Mouse (Mus musculus) MEL (cell line): ENCODE data around the gene E330021D16Rik. TPM values are rescaled to one million over a fixed set of nuclear protein-coding genes. Genes with fewer than 3 reads are reported as not detected.

ENCODE experiments used
- DNase-seq: peaks from one replicate; pipeline ENCODE4 v3.0.0; 2011; ENCODE audit warnings: low read depth, low spot score
- H3K27ac ChIP-seq: 2 replicates; pipeline ENCODE4 v1.5.1; 2012; ENCODE audit warnings: low read depth, mild to moderate bottlenecking, control low read depth, low read length, moderate library complexity; ENCODE audit not compliant: control insufficient read depth
- H3K27me3 ChIP-seq, 2 experiments: fragments of 150-350 bp in 1 of 2; sonication (generic) in 1 of 2; 2 replicates each; pipeline ENCODE4 v1.6.1; 2012; ENCODE audit warnings: low read length in 2 of 2, mild to moderate bottlenecking in 2 of 2, improper control_type of control experiment in 1 of 2, moderate library complexity in 1 of 2; ENCODE audit not compliant: insufficient read depth in 2 of 2, control insufficient read depth in 1 of 2
- H3K36me3 ChIP-seq, 2 experiments: 2 replicates each; pipeline ENCODE4 v1.6.1; 2012 to 2014; ENCODE audit warnings: low read length in 2 of 2, improper control_type of control experiment in 1 of 2, inconsistent platforms in 1 of 2, mild to moderate bottlenecking in 1 of 2; ENCODE audit not compliant: insufficient read depth in 2 of 2, control insufficient read depth in 1 of 2
- H3K4me1 ChIP-seq, 2 experiments: fragments of 150-350 bp in 1 of 2; sonication (generic) in 1 of 2; 2 replicates each; pipeline ENCODE4 v1.6.1; 2012; ENCODE audit warnings: low read length in 2 of 2, improper control_type of control experiment in 1 of 2, mild to moderate bottlenecking in 1 of 2; ENCODE audit not compliant: insufficient read depth in 2 of 2, control insufficient read depth in 1 of 2
- H3K4me3 ChIP-seq, 2 experiments: fragments of 150-350 bp in 1 of 2; sonication (generic) in 1 of 2; 2 replicates each; pipeline ENCODE4 v1.5.1; 2012; ENCODE audit warnings: low read depth in 2 of 2, low read length in 2 of 2, mild to moderate bottlenecking in 2 of 2, moderate library complexity in 2 of 2, control low read depth in 1 of 2, improper control_type of control experiment in 1 of 2; ENCODE audit not compliant: control insufficient read depth in 1 of 2, insufficient read depth in 1 of 2
- H3K79me2 ChIP-seq: 2 replicates; pipeline ENCODE4 v1.6.1; 2012; ENCODE audit warnings: mild to moderate bottlenecking, low read length, moderate library complexity; ENCODE audit not compliant: control insufficient read depth, poor library complexity, insufficient read depth
- H3K9ac ChIP-seq: 2 replicates; pipeline ENCODE4 v1.6.1; 2012; ENCODE audit warnings: low read depth, mild to moderate bottlenecking, control low read depth, low read length, moderate library complexity; ENCODE audit not compliant: control insufficient read depth, poor library complexity, severe bottlenecking
- H3K9me3 ChIP-seq: fragments of 150-350 bp; sonication (generic); replicated peaks from 2 replicates; pipeline ENCODE4 v1.6.1; 2012; ENCODE audit warnings: mild to moderate bottlenecking, low read length, improper control_type of control experiment, moderate library complexity; ENCODE audit not compliant: insufficient read depth
- CHD1 ChIP-seq: IDR thresholded peaks from 2 replicates; pipeline ENCODE4 v1.6.1; 2012; ENCODE audit warnings: low read depth, mild to moderate bottlenecking, inconsistent platforms, low read length, improper control_type of control experiment
- CHD2 ChIP-seq: IDR thresholded peaks from 2 replicates; pipeline ENCODE4 v1.6.1; 2011; ENCODE audit warnings: low read length, improper control_type of control experiment
- CTCF ChIP-seq, 3 experiments: IDR thresholded peaks in 2 of 3; conservative IDR thresholded peaks in 1 of 3; 2 replicates each; pipeline ENCODE4 v1.5.1; 2011 to 2012; ENCODE audit warnings: low read length in 3 of 3, low read depth in 2 of 3, mild to moderate bottlenecking in 2 of 3, improper control_type of control experiment in 1 of 3, inconsistent platforms in 1 of 3, mixed read lengths in 1 of 3, moderate library complexity in 1 of 3; ENCODE audit not compliant: control insufficient read depth in 1 of 3, insufficient read depth in 1 of 3, poor library complexity in 1 of 3, severe bottlenecking in 1 of 3
- E2F4 ChIP-seq: IDR thresholded peaks from 2 replicates; pipeline ENCODE4 v1.6.1; 2011; ENCODE audit warnings: low read depth, low read length, improper control_type of control experiment, borderline replicate concordance
- GABPA ChIP-seq: IDR thresholded peaks from 2 replicates; pipeline ENCODE4 v1.6.1; 2012; ENCODE audit warnings: low read depth, mild to moderate bottlenecking, inconsistent platforms, low read length, improper control_type of control experiment, moderate library complexity
- GATA1 ChIP-seq: IDR thresholded peaks from 2 replicates; pipeline ENCODE4 v1.6.1; 2011; ENCODE audit warnings: low read depth, low read length, improper control_type of control experiment
- JUND ChIP-seq: IDR thresholded peaks from 2 replicates; pipeline ENCODE4 v1.6.1; 2011; ENCODE audit warnings: low read depth, mild to moderate bottlenecking, improper control_type of control experiment, low read length
- KAT2A ChIP-seq: conservative IDR thresholded peaks from 2 replicates; pipeline ENCODE4 v1.6.1; 2012; ENCODE audit warnings: low read depth, low read length, improper control_type of control experiment, inconsistent platforms
- MXI1 ChIP-seq: IDR thresholded peaks from 2 replicates; pipeline ENCODE4 v1.6.1; 2011; ENCODE audit warnings: mild to moderate bottlenecking, low read depth, low read length, improper control_type of control experiment
- MYB ChIP-seq: IDR thresholded peaks from 2 replicates; pipeline ENCODE4 v1.6.1; 2011; ENCODE audit warnings: mild to moderate bottlenecking, low read depth, low read length, improper control_type of control experiment
- NRF1 ChIP-seq: IDR thresholded peaks from 2 replicates; pipeline ENCODE4 v1.6.1; 2014; ENCODE audit warnings: low read depth, mild to moderate bottlenecking, inconsistent platforms, low read length, improper control_type of control experiment, moderate library complexity; ENCODE audit not compliant: poor library complexity, insufficient read depth, severe bottlenecking
- POLR2A ChIP-seq, 2 experiments: IDR thresholded peaks; 2 replicates each; pipeline ENCODE4 v1.6.1; 2011 to 2012; ENCODE audit warnings: low read length in 2 of 2, mild to moderate bottlenecking in 2 of 2, control low read depth in 1 of 2, improper control_type of control experiment in 1 of 2, low read depth in 1 of 2, moderate library complexity in 1 of 2; ENCODE audit not compliant: control insufficient read depth in 1 of 2, insufficient read depth in 1 of 2, poor library complexity in 1 of 2
- POLR2AphosphoS2 ChIP-seq: IDR thresholded peaks from 2 replicates; pipeline ENCODE4 v1.6.1; 2011; ENCODE audit warnings: low read length, improper control_type of control experiment
- RAD21 ChIP-seq: IDR thresholded peaks from 2 replicates; pipeline ENCODE4 v1.6.1; 2011; ENCODE audit warnings: mild to moderate bottlenecking, low read depth, low read length, improper control_type of control experiment
- SIN3A ChIP-seq: IDR thresholded peaks from 2 replicates; pipeline ENCODE4 v1.6.1; 2012; ENCODE audit warnings: low read length, improper control_type of control experiment, inconsistent platforms
- SMC3 ChIP-seq: IDR thresholded peaks from 2 replicates; pipeline ENCODE4 v1.6.1; 2011; ENCODE audit warnings: low read depth, low read length, improper control_type of control experiment
- USF1 ChIP-seq: IDR thresholded peaks from 2 replicates; pipeline ENCODE4 v1.6.1; 2014; ENCODE audit warnings: low read depth, mild to moderate bottlenecking, inconsistent platforms, low read length, improper control_type of control experiment, moderate library complexity
- USF2 ChIP-seq, 2 experiments: IDR thresholded peaks; 2 replicates each; pipeline ENCODE4 v1.6.1; 2011 to 2012; ENCODE audit warnings: improper control_type of control experiment in 2 of 2, low read length in 2 of 2, borderline replicate concordance in 1 of 2, inconsistent platforms in 1 of 2, low read depth in 1 of 2, mild to moderate bottlenecking in 1 of 2; ENCODE audit not compliant: insufficient read depth in 1 of 2
- ZC3H11A ChIP-seq: IDR thresholded peaks from 2 replicates; pipeline ENCODE4 v1.6.1; 2012; ENCODE audit warnings: low read depth, mild to moderate bottlenecking, inconsistent platforms, low read length, improper control_type of control experiment
- ZKSCAN1 ChIP-seq: IDR thresholded peaks from 2 replicates; pipeline ENCODE4 v1.6.1; 2012; ENCODE audit warnings: low read depth, mild to moderate bottlenecking, inconsistent platforms, low read length, improper control_type of control experiment, moderate library complexity
- ZNF384 ChIP-seq: IDR thresholded peaks from 2 replicates; pipeline ENCODE4 v1.6.1; 2012; ENCODE audit warnings: low read depth, mild to moderate bottlenecking, inconsistent platforms, low read length, improper control_type of control experiment
- polyA plus RNA-seq, 2 experiments: library from polyadenylated mRNA; stranded (reverse) in 1 of 2; unstranded in 1 of 2; fragments of >175 nt in 1 of 2; fragments of >200 nt in 1 of 2; gene quantifications; 2 replicates each; pipeline versions ENCODE4 v1.2.1 to v1.2.4; 2012; ENCODE audit warnings: low replicate concordance in 2 of 2, low read depth in 1 of 2; ENCODE audit not compliant: insufficient read length in 2 of 2, insufficient read depth in 1 of 2, missing spikeins in 1 of 2
- total RNA-seq: library from RNA; depleted of rRNA; stranded (reverse); fragments of 300-350 nt; gene quantifications from 2 replicates; pipeline ENCODE4 v1.2.3, GENCODE M21; 2012

Gene E330021D16Rik
- total and polyA plus RNA-seq, 3 experiments = not detected

GRCm38 (mm10) chr6:136427240-136427639 is 11.9 kb upstream of the E330021D16Rik start:
- TF ChIP-seq MXI1 (no peak), NRF1 (no peak), GABPA (no peak), GATA1 (no peak), ZKSCAN1 (no peak), CHD2 (no peak), E2F4 (no peak), ZNF384 (no peak), USF1 (no peak), SMC3 (no peak), ZC3H11A (no peak), CHD1 (no peak)
- TF ChIP-seq, all 39 proteins: peak for 0
- Histone ChIP-seq H3K36me3 (peaks cover 0 to 6% of the 10 kb centered on the region in 2 experiments; a peak in 2 of 4 replicates), H3K4me3 (no peak overlapping the region), H3K27me3 (no peaks in the 10 kb centered on the region), H3K9me3 (no peaks in the 10 kb centered on the region), H3K9ac (no peak overlapping the region), H3K4me1 (peaks cover 0 to under 1% of the 10 kb centered on the region in 2 experiments; a peak in 2 of 4 replicates), H3K27ac (no peak overlapping the region), H3K79me2 (no peaks in the 10 kb centered on the region)
- no peak for DNase-seq

DNA sequence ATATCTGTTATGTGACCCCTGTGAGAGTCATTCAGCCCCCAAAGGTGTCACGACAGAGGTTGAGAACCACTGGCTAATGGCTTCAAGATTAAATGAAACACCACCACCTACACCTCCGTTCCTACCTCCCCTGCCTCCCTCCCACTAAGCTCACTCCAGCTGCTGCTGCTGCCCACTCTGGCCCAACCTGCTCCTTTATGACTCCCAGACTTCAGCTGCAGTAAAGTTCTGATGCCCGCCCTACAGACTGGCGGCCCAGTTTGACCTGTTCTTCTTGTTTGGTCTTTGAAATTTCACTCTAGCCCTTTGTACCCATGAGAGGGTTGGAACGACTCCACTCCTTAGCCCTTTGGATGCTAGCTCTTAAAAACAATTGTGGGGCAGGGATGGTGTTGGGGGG is 10.6 kb upstream of the E330021D16Rik start:
- H3K27ac ChIP-seq = no peak overlapping the region
- no peaks in the 10 kb centered on the region for H3K79me2 ChIP-seq
- H3K27me3 ChIP-seq = no peaks in the 10 kb centered on the region
- no peak overlapping the region for H3K4me3 ChIP-seq
- H3K9ac ChIP-seq = no peak overlapping the region
- H3K9me3 ChIP-seq = no peaks in the 10 kb centered on the region
- DNase-seq = no peak
- H3K4me1 ChIP-seq = peaks cover 0 to 3% of the 10 kb centered on the region in 2 experiments; a peak in 2 of 4 replicates
- H3K36me3 ChIP-seq = peaks cover 0 to 3% of the 10 kb centered on the region in 2 experiments; a peak in 2 of 4 replicates
- TF ChIP-seq CTCF (IDR thresholded peaks at IDR 0.05 in 2 of 3, conservative IDR thresholded peaks at IDR 0.05 in 1 of 3; ENCODE audit: control insufficient read depth in 1 of 3, insufficient read depth in 1 of 3, low read depth in 2 of 3, low read length in 3 of 3, poor library complexity in 1 of 3, severe bottlenecking in 1 of 3) = no peak
- no peak for TF ChIP-seq CHD1
- no peak for TF ChIP-seq SMC3
- TF ChIP-seq POLR2AphosphoS2 = no peak
- no peak for TF ChIP-seq POLR2A (IDR thresholded peaks at IDR 0.05; ENCODE audit: control insufficient read depth in 1 of 2, insufficient read depth in 1 of 2, low read depth in 1 of 2, low read length in 2 of 2, poor library complexity in 1 of 2)
- TF ChIP-seq JUND = no peak
- TF ChIP-seq CHD2 = no peak
- TF ChIP-seq USF2 (IDR thresholded peaks at IDR 0.05; ENCODE audit: borderline replicate concordance in 1 of 2, insufficient read depth in 1 of 2, low read depth in 1 of 2, low read length in 2 of 2) = no peak
- TF ChIP-seq SIN3A = no peak
- TF ChIP-seq KAT2A = no peak
- no peak for TF ChIP-seq ZNF384
- TF ChIP-seq ZKSCAN1 = no peak
- no peak for TF ChIP-seq USF1
- TF ChIP-seq RAD21 = no peak
- no peak for TF ChIP-seq MYB
